ENCODE assay signal across 18 mouse cellular contexts in genomic region chr3:29731509-29731908, GRCm38 (mm10).
DNase-seq lines count a peak whose midpoint lies in the region; ATAC-seq and TF ChIP-seq lines count a peak whose summit lies in the region.
"Had no signal": no experiment of that assay in that cellular context is flagged by ENCODE, and none has a peak within 500 bp of the region (broad histone marks: within the 10 kb centered on the region; RNA-seq: fewer than 3 reads in every experiment).

No protein-coding gene starts in this region.

- 0 out of 2 replicates have a peak, but pooled peaks cover 2% of the 10 kb centered on the region for H3K27me3 ChIP-seq in liver, adult 2 months (ENCODE audit: control insufficient read depth, insufficient read depth, low read length)
- H3K27me3 ChIP-seq in liver, embryonic 12.5 days (replicated peaks) = no peaks in the 10 kb centered on the region
- H3K27me3 ChIP-seq: CH12.LX had no signal

- WGBS in liver, adult 2 months = 38% methylated on average over 1 of the region's 1 CpGs
- WGBS in liver, embryonic 12.5 days (ENCODE audit: insufficient replicate concordance) = 73% methylated on average over 1 of the region's 1 CpGs

- H3K4me3 ChIP-seq in liver, adult 2 months (ENCODE audit: insufficient read depth, low read depth, low read length) = no peak overlapping the region
- no peak overlapping the region for H3K4me3 ChIP-seq in liver, embryonic 12.5 days

- TF ChIP-seq POLR2A in liver, adult 2 months (IDR thresholded peaks at IDR 0.05; ENCODE audit: extremely low read depth, insufficient read depth, low read length) = no peak

- no peak for TF ChIP-seq CTCF in liver, adult 2 months (IDR thresholded peaks at IDR 0.05; ENCODE audit: low read depth, low read length)

- no peaks in the 10 kb centered on the region for H3K36me3 ChIP-seq in liver, adult 2 months (ENCODE audit: control insufficient read depth, insufficient read depth, low read length)
- no peaks in the 10 kb centered on the region for H3K36me3 ChIP-seq in liver, embryonic 12.5 days
- H3K36me3 ChIP-seq: G1E had no signal

- H3K4me1 ChIP-seq in liver, adult 2 months (ENCODE audit: control insufficient read depth, insufficient read depth, low read length) = peaks cover 6% of the 10 kb centered on the region; the same call in 1 of the 2 replicates
- no peaks in the 10 kb centered on the region for H3K4me1 ChIP-seq in liver, embryonic 12.5 days

- no peak overlapping the region for H3K9ac ChIP-seq in liver, adult 2 months (ENCODE audit: low read depth, low read length)
- no peak overlapping the region for H3K9ac ChIP-seq in liver, embryonic 12.5 days

- H3K79me2 ChIP-seq in liver, adult 2 months (ENCODE audit: control insufficient read depth, insufficient read depth, low read length) = no peaks in the 10 kb centered on the region

- no peak for ATAC-seq in liver, embryonic 12.5 days
- ATAC-seq: activated CD4-positive, CD25-positive, alpha-beta regulatory T cell, adult 4 months; CD4-positive, CD25-positive, alpha-beta regulatory T cell, adult 4 months; Patski had no signal

- no peaks in the 10 kb centered on the region for H3K9me3 ChIP-seq in liver, embryonic 12.5 days (replicated peaks)
- H3K9me3 ChIP-seq: G1E had no signal

- DNase-seq in liver, adult 2 months (ENCODE audit: extremely low read depth, low read depth, low spot score) = peak; percentile 94
- DNase-seq: adrenal gland, adult 2 months; adrenal gland, adult 8-10 months; adrenal gland, postnatal 10 days; adrenal gland, postnatal 14 days; adrenal gland, postnatal 25 days; adrenal gland, postnatal 36 days; B cell, adult 2 months; cerebellum, adult 11 months; cerebellum, adult 11-12 months; cerebellum, adult 18-20 months; cerebellum, adult 2 months had no signal

- no peak overlapping the region for H3K4me2 ChIP-seq in liver, embryonic 12.5 days

- no peak overlapping the region for H3K27ac ChIP-seq in liver, adult 2 months (replicated peaks; ENCODE audit: insufficient read depth, low read depth, low read length)
- H3K27ac ChIP-seq in liver, embryonic 12.5 days = no peak overlapping the region
